Mouse (Mus musculus) intestine, embryonic 16.5 days (tissue): ENCODE measurements around the gene Nutm2. TPM values are rescaled to one million over a fixed set of nuclear protein-coding genes. Genes with fewer than 3 reads are reported as not detected.
"Not testable (repeated sequence)": the region's sequence is repeated elsewhere in the genome, so short reads cannot be mapped to it uniquely, and the experiment has no call there.

Experiments used
- ATAC-seq: fragments of 200-750 bp; cut with Nextera tagmentation; 2 replicates; pipeline ENCODE4 v1.8.0; 2017; ENCODE audit warnings: moderate TSS enrichment, moderate library complexity
- H3K27ac ChIP-seq: fragments of 300-500 bp; sonication (generic); 2 replicates; pipeline ENCODE4 v1.5.1; 2014; ENCODE audit warnings: mild to moderate bottlenecking, low read length
- H3K27me3 ChIP-seq: fragments of 300-500 bp; sonication (generic); replicated peaks from 2 replicates; pipeline ENCODE4 v1.6.1; 2014; ENCODE audit warnings: low read length, control low read depth, mixed read lengths; ENCODE audit not compliant: control insufficient read depth, insufficient read depth
- H3K36me3 ChIP-seq: fragments of 300-500 bp; sonication (generic); 2 replicates; pipeline ENCODE4 v1.6.1; 2014; ENCODE audit warnings: low read length, control low read depth; ENCODE audit not compliant: control insufficient read depth, insufficient read depth
- H3K4me1 ChIP-seq: fragments of 300-500 bp; sonication (generic); 2 replicates; pipeline ENCODE4 v1.6.1; 2014; ENCODE audit warnings: low read length, control low read depth, mixed read lengths; ENCODE audit not compliant: control insufficient read depth, insufficient read depth
- H3K4me2 ChIP-seq: fragments of 300-500 bp; sonication (generic); 2 replicates; pipeline ENCODE4 v1.6.1; 2014; ENCODE audit warnings: low read depth, low read length, control low read depth
- H3K4me3 ChIP-seq: fragments of 300-500 bp; sonication (generic); 2 replicates; pipeline ENCODE4 v1.5.1; 2014; ENCODE audit warnings: mild to moderate bottlenecking, low read length
- H3K9ac ChIP-seq: fragments of 300-500 bp; sonication (generic); 2 replicates; pipeline ENCODE4 v1.6.1; 2014; ENCODE audit warnings: low read depth, low read length
- H3K9me3 ChIP-seq: fragments of 300-500 bp; sonication (generic); 2 replicates; pipeline ENCODE4 v1.6.1; 2016; ENCODE audit warnings: low read length, control low read depth; ENCODE audit not compliant: control insufficient read depth
- WGBS: fragments of 180-500 bp; shearing (Covaris S2); extraction: QIAGEN DNeasy Blood & Tissue Kit; methylation state at CpG from one replicate; pipeline ENCODE4 v1.1.7; 2014; 5-methylcytosine and 5-hydroxymethylcytosine counted together
- polyA plus RNA-seq: library from polyadenylated mRNA; unstranded; fragments of >200 nt; fragmentation: Nextera tagmentation; extraction: Ambion mirVana; gene quantifications from 2 replicates; pipeline ENCODE4 v1.2.1, GENCODE M21; 2015

The Nutm2 gene
- polyA plus RNA-seq, 1 experiment from 2014 or later: not detected

DNA sequence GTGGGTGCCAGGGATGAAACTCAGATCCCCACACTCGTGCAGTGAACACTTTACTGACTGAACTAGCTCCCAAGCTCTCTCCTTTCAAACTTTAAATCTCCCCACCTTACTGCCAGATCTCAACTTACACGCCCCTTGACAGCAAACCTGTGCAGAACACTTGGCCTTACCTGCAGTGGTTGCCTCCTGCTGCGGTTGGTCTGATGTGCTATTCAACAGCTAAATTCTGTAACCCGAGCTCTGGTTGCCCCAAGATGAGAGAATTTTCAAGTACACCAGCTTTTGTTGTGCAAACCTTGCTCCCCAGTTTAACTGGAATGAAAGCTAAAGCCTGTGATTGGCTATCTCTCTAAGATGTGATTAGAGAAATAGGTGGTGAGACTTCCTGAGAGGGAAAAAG, 13.7 kb upstream of the Nutm2 start:
- no peak overlapping the region for H3K4me2 ChIP-seq
- no peak for ATAC-seq
- no peak overlapping the region for H3K27ac ChIP-seq

DNA sequence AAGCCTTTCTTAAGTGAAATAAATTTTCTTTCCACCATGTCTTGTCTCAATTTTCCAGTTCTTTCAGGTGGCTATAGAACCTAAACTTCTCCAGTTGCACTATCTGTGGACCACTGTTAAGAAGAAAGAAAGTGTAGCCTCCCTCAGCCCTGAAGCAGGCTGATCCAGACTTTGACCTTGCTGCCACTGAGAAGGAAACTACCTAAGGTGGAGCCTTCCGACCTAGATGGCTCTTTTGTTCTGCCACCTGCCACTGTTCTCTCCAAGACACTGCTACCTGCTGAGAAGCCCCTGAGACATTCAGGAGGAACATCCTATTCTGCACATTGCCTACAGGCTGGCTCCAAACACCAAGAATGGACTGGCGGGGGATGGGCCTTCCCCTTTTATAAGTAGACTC, 6.7 kb upstream of the Nutm2 start:
- ATAC-seq: not testable (repeated sequence)

More for the DNA sequence above, 13.7 kb upstream of the Nutm2 start:
- Histone ChIP-seq H3K36me3 (no peaks in the 10 kb centered on the region), H3K9ac (no peak overlapping the region), H3K27me3 (no peaks in the 10 kb centered on the region), H3K4me3 (no peak overlapping the region), H3K9me3 (no peaks in the 10 kb centered on the region), H3K4me1 (no peaks in the 10 kb centered on the region)
- 39% methylated on average over 4 of the region's 4 CpGs for WGBS

DNA sequence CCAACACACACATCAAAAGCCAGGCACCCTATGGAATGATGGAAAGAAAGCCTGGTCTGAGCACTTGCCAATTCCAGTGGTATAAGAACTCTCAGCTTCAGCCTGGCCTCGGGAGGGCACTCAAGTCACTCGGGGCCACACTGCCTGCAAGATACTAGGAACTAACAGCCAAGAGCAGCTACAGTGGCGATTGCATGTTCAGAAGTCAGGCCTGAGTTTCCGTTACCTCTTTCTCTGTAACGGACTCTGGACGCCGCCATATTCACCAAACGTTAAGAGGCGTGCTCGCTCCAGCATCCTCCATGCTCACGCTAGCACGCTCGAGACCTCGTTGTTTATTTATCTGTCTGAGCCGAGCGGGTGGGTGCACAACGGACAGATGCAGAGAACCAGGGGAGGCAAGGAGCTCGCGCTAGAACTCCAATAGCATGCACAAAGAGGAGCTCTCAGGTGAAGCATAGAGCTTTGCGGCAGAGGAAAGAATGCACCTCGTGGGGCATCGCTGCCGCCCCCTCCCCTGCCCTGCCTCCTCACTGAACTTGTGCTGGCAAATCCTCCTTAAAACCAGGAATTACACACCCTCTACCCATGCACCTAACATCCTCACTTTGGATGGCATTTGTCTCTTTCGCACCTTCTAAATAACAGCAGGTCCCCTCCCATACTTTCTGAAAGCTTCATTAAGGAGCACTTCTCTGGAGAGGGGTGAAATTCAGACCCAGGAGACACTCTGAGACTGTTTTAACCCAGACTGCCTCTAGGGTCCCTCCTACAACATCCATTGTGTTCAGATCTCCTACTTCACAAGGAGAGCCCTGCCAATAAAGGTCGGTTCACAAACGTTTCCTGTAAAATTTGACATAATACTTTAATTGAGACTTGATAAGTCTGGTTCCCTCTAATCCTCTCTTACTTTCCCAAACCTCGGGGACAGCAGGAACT, 2.2 kb upstream of the Nutm2 start:
- no peak for ATAC-seq
- Histone ChIP-seq H3K4me3 (no peak overlapping the region; the same call in 1 of the 2 replicates), H3K27me3 (no peaks in the 10 kb centered on the region), H3K9me3 (no peaks in the 10 kb centered on the region), H3K9ac (no peak overlapping the region), H3K36me3 (no peaks in the 10 kb centered on the region), H3K4me1 (no peaks in the 10 kb centered on the region), H3K27ac (no peak overlapping the region), H3K4me2 (peak overlapping the region; percentile 32; the same call in 1 of the 2 replicates)
- WGBS: 31% methylated on average over 27 of the region's 27 CpGs

More for the DNA sequence above, 6.7 kb upstream of the Nutm2 start:
- not testable (repeated sequence) for H3K36me3 ChIP-seq, H3K27ac ChIP-seq, H3K9ac ChIP-seq, H3K27me3 ChIP-seq, H3K4me3 ChIP-seq, H3K4me2 ChIP-seq, H3K4me1 ChIP-seq, H3K9me3 ChIP-seq
- WGBS: 62% methylated on average over 2 of the region's 2 CpGs

DNA sequence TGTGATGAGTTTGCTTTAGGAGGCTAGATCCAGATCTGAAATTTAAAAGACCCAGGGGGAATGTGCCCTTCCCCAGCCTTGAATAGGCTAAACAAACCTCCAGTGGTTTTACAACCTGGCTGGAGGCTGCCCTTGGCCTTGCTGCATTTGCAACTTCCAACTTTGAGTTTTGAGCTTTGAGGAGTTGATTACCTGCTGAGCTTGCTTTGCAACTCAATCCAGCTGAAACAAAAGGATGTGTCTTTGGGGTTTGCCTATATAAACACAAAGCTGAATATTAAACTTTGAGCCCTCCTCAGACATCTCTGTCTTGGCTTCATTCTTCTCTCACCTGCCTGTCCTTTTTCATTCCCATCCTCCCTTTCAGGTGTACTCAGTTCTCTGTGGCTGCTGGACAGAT, 21.4 kb downstream of the Nutm2 start:
- H3K27ac ChIP-seq, ATAC-seq, H3K36me3 ChIP-seq: not testable (repeated sequence)

DNA sequence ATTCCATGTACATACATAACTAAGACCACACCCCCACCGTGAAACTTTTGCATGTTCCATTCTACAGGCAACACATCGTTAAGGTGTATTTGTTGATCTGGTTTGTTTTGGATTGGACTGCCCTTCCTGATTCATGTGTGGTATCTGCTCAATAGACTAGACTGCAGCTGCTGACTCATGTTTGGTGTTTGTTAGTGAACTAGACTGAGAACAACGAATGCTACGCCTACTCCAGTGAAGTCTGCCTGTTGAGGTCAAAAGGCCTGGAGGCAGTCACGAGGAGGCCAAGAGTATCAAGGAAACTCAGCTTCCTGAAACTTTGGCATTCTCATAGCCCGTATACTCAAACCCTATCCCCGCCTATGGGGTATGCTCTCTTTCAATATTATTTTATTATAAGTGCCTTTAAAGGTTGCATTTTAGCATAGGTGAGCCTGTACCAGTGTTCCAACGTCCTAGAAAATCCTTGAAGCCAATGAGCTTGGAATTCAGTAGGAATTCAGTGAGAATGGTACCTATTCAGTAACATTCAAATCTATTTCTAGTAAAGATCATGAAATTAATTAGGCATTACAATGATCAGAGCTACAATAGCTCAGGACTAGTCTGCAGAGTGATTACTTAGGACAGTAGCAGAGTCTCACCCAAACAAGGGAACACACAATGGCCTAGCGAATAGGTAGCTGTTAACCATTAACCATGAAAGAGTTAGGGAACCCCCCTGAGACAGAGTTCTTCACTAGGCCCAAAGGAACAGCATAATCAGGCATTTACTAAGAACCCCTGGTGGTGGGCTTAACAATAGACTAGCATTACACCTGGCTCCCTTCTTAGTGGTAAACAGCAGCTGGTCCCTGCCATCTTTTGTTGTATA, 43.6 kb downstream of the Nutm2 start:
- not testable (repeated sequence) for H3K27me3 ChIP-seq, H3K36me3 ChIP-seq, H3K4me3 ChIP-seq, H3K9ac ChIP-seq, H3K9me3 ChIP-seq, H3K27ac ChIP-seq, H3K4me2 ChIP-seq, ATAC-seq, H3K4me1 ChIP-seq
- WGBS: 81% methylated on average over 9 of the region's 9 CpGs

More for the DNA sequence above, 21.4 kb downstream of the Nutm2 start:
- not testable (repeated sequence) for H3K27me3 ChIP-seq, H3K9me3 ChIP-seq, H3K4me3 ChIP-seq, H3K4me1 ChIP-seq, H3K9ac ChIP-seq, H3K4me2 ChIP-seq

Other genes starting within 250 kb of the Nutm2 start
- not detected in 2 replicates for gene Gm906, start 217.0 kb upstream of the Nutm2 start, polyA plus RNA-seq
- gene Fbxw17, start 49.4 kb upstream of the Nutm2 start, polyA plus RNA-seq: 22.0 and 22.9 TPM in 2 replicates
- not detected in 2 replicates for gene Gm47429, start 23.4 kb upstream of the Nutm2 start, polyA plus RNA-seq
- not detected in 2 replicates for gene Gm904, start 175.9 kb downstream of the Nutm2 start, polyA plus RNA-seq
- not detected in 2 replicates for gene Gm8765, start 231.0 kb downstream of the Nutm2 start, polyA plus RNA-seq